Mouse (Mus musculus): Measurements from ENCODE around the gene Ap2s1. TPM values are rescaled to one million over a fixed set of nuclear protein-coding genes. Genes with fewer than 3 reads are reported as not detected.

The Ap2s1 gene
- polyA plus RNA-seq, 1 experiment from 2014 or later, result 256 TPM

DNA sequence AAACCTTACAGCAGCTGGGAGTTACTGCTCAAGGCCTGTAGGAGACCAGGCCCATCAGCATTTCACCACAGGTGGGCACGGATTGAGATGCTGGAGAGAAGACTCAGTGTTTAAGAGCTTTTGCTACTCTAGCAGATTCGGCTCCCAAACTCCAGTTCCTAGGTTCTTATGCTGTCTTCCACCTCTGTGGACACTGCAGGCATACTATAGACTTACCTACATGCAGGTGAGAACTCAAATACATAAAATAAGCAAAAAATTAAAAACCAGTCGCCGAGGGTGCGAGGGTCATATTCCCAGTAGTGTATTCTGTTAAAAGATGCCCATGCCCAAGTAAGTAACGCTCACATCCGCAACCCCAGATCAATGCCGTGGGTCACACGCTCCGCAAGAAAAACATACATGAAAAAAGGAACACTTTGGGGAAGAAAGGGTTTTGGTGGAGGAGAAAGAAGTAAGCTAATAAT, 571 bp upstream of the Ap2s1 start:
- WGBS (ENCODE audit: insufficient replicate concordance), result 42% methylated on average over 10 of the region's 10 CpGs
- H3K27me3 ChIP-seq (ENCODE audit: control insufficient read depth, insufficient read depth, low read length), result no peaks in the 10 kb centered on the region
- H3K27ac ChIP-seq (ENCODE audit: low read depth, low read length), result no peak overlapping the region
- H3K4me3 ChIP-seq (ENCODE audit: low read depth, low read length), result peak overlapping the region; percentile 69
- peak overlapping the region; percentile 34; the same call in 1 of the 2 replicates for H3K9ac ChIP-seq (ENCODE audit: low read depth, low read length)
- H3K36me3 ChIP-seq (ENCODE audit: control insufficient read depth, insufficient read depth, low read length), result no peaks in the 10 kb centered on the region
- peak overlapping the region; percentile 88 for H3K4me2 ChIP-seq
- peaks cover 8% of the 10 kb centered on the region for H3K4me1 ChIP-seq (ENCODE audit: control insufficient read depth, insufficient read depth, low read length)
- ATAC-seq (replicated peaks; ENCODE audit: insufficient number of reproducible peaks, low FRiP score, low TSS enrichment), result peak; percentile 10; the same call in 1 of the 2 replicates
- no peaks in the 10 kb centered on the region for H3K9me3 ChIP-seq (replicated peaks; ENCODE audit: control insufficient read depth, low read length)

DNA sequence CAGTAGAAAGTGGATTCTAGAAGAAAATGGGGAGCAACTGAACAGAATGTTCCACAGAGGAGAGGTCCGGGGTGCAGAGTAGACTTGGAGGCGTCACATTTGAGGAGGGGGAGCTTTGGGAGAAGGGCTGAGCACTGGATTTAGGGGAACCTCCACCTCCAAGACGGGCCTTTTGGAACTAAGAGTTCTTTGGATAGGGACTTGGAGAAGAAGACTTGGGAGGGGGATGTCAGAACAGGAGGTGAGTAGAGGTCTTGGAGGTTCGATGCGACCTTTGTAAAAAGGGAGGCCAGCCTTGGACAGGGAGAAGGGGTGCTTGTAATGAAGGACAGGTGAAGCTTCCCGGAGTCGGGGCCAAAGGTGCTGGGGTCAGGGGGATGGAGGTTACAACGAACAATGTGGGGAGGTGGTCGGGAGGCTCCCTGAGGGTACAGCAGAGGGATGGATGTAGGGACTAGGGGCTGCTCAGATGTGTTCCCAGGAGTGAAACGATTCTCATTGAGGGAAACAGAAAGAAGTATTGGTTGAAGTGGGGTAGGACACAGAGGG, 920 bp downstream of the Ap2s1 start:
- Histone ChIP-seq H3K27ac (ENCODE audit: low read depth, low read length) (no peak overlapping the region), H3K9ac (ENCODE audit: low read depth, low read length) (peak overlapping the region; percentile 74), H3K4me3 (ENCODE audit: low read depth, low read length) (peak overlapping the region; percentile 69), H3K4me1 (ENCODE audit: control insufficient read depth, insufficient read depth, low read length) (peaks cover 10% of the 10 kb centered on the region), H3K36me3 (ENCODE audit: control insufficient read depth, insufficient read depth, low read length) (no peaks in the 10 kb centered on the region), H3K9me3 (replicated peaks; ENCODE audit: control insufficient read depth, low read length) (no peaks in the 10 kb centered on the region), H3K27me3 (ENCODE audit: control insufficient read depth, insufficient read depth, low read length) (no peaks in the 10 kb centered on the region), H3K4me2 (peak overlapping the region; percentile 88)
- ATAC-seq (replicated peaks; ENCODE audit: insufficient number of reproducible peaks, low FRiP score, low TSS enrichment), result no peak
- 56% methylated on average over 10 of the region's 10 CpGs for WGBS (ENCODE audit: insufficient replicate concordance)

DNA sequence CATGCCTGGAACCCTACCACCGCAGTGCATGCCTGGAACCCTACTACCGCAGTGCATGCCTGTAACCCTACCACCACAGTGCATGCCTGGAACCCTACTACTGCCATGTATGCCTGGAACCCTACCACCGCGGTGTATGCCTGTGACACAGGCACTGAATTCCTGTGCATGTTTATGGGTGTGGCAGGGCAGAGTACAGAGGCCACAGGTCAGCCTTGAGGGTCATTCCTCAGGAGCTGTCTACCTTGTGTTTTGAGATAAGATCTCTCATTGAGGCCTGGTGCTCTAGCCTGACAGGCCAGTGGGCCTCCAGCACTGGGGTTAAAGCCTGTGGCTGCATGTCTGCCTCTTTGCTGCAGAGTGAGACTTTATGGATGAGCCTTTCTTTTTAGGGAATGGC, 7.2 kb downstream of the Ap2s1 start:
- WGBS (ENCODE audit: insufficient replicate concordance), result 90% methylated on average over 4 of the region's 4 CpGs
- Histone ChIP-seq H3K27me3 (ENCODE audit: control insufficient read depth, insufficient read depth, low read length) (no peaks in the 10 kb centered on the region), H3K9ac (ENCODE audit: low read depth, low read length) (no peak overlapping the region), H3K4me1 (ENCODE audit: control insufficient read depth, insufficient read depth, low read length) (peaks cover 5% of the 10 kb centered on the region; the same call in 1 of the 2 replicates), H3K4me2 (no peak overlapping the region), H3K36me3 (ENCODE audit: control insufficient read depth, insufficient read depth, low read length) (peaks cover 17% of the 10 kb centered on the region), H3K9me3 (replicated peaks; ENCODE audit: control insufficient read depth, low read length) (no peaks in the 10 kb centered on the region), H3K4me3 (ENCODE audit: low read depth, low read length) (no peak overlapping the region), H3K27ac (ENCODE audit: low read depth, low read length) (no peak overlapping the region)
- no peak for ATAC-seq (replicated peaks; ENCODE audit: insufficient number of reproducible peaks, low FRiP score, low TSS enrichment)

DNA sequence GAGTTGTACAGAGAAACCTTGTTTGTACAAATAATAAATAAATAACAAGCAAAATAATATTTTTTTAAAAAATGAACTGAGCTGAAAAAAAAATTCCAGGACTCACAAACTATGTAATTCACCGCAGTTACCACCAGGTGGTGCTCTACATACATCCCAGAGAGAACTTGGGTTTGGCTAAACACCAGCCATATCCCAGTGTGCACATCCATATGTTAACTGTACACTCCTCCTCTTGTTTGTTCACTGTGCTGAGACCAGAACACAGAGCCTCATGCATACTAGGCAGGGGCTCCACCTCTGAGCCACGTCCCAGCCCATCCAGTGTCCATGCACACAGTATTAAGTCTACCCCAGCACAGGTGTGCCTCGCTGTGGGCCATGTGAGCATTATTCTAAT, 7.9 kb downstream of the Ap2s1 start:
- no peak for ATAC-seq (replicated peaks; ENCODE audit: insufficient number of reproducible peaks, low FRiP score, low TSS enrichment)
- H3K4me2 ChIP-seq, result no peak overlapping the region
- peaks cover 5% of the 10 kb centered on the region; the same call in 1 of the 2 replicates for H3K4me1 ChIP-seq (ENCODE audit: control insufficient read depth, insufficient read depth, low read length)
- H3K36me3 ChIP-seq (ENCODE audit: control insufficient read depth, insufficient read depth, low read length), result peaks cover 17% of the 10 kb centered on the region
- WGBS (ENCODE audit: insufficient replicate concordance), result 55% methylated on average over 3 of the region's 3 CpGs
- H3K27me3 ChIP-seq (ENCODE audit: control insufficient read depth, insufficient read depth, low read length), result no peaks in the 10 kb centered on the region
- no peak overlapping the region for H3K27ac ChIP-seq (ENCODE audit: low read depth, low read length)
- H3K4me3 ChIP-seq (ENCODE audit: low read depth, low read length), result no peak overlapping the region
- no peaks in the 10 kb centered on the region for H3K9me3 ChIP-seq (replicated peaks; ENCODE audit: control insufficient read depth, low read length)
- H3K9ac ChIP-seq (ENCODE audit: low read depth, low read length), result no peak overlapping the region

DNA sequence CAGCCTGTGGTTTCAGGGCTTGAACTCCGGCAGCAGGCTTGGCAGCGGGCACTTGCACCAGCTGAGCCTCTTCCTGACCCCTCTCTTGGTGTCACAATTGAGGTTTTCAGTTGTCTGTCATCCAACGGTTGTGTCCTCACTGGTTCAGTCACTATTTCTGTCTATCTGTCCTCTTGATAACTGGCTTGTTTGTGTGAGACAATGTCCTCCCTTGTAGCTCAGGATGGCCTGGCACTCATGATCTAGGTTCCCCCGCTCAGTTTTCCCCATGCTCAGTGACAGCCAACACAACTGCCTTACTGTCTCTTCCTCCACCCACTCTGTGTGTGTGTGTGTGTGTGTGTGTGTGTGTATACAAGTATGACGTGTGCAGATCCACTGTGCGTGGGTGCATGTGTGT, 9.4 kb downstream of the Ap2s1 start:
- ATAC-seq (replicated peaks; ENCODE audit: insufficient number of reproducible peaks, low FRiP score, low TSS enrichment), result no peak
- no peaks in the 10 kb centered on the region for H3K27me3 ChIP-seq (ENCODE audit: control insufficient read depth, insufficient read depth, low read length)
- peaks cover 17% of the 10 kb centered on the region for H3K36me3 ChIP-seq (ENCODE audit: control insufficient read depth, insufficient read depth, low read length)
- H3K4me1 ChIP-seq (ENCODE audit: control insufficient read depth, insufficient read depth, low read length), result peaks cover 5% of the 10 kb centered on the region; the same call in 1 of the 2 replicates
- H3K27ac ChIP-seq (ENCODE audit: low read depth, low read length), result no peak overlapping the region
- no peaks in the 10 kb centered on the region for H3K9me3 ChIP-seq (replicated peaks; ENCODE audit: control insufficient read depth, low read length)
- no peak overlapping the region for H3K4me3 ChIP-seq (ENCODE audit: low read depth, low read length)
- 0 out of 2 replicates have a peak overlapping the region, but pooled peaks have one; percentile 28 for H3K9ac ChIP-seq (ENCODE audit: low read depth, low read length)
- no peak overlapping the region for H3K4me2 ChIP-seq
- WGBS (ENCODE audit: insufficient replicate concordance), result 82% methylated on average over 6 of the region's 6 CpGs

DNA sequence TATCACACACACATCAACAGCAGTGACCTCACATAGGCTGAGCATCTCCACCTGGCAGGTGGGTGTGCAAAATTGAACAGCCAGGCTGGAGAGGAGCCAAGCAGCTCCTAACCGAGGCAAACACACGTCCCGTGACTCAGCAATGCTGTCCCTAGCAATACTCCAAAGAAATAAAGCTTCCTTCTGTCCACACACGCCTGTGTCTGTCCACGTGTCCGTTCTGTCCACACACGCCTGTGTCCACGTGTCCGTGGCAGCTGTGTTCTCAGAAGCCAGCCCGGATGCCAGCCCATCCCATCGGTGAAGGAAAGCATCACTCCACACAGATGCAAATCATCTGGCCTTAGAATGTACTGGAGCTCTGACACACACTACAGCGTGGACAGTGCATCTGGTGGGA, 13.8 kb downstream of the Ap2s1 start:
- peaks cover 3% of the 10 kb centered on the region; the same call in 1 of the 2 replicates for H3K4me1 ChIP-seq (ENCODE audit: control insufficient read depth, insufficient read depth, low read length)
- H3K4me3 ChIP-seq (ENCODE audit: low read depth, low read length), result no peak overlapping the region
- no peak for ATAC-seq (replicated peaks; ENCODE audit: insufficient number of reproducible peaks, low FRiP score, low TSS enrichment)
- no peak overlapping the region for H3K27ac ChIP-seq (ENCODE audit: low read depth, low read length)
- no peaks in the 10 kb centered on the region for H3K27me3 ChIP-seq (ENCODE audit: control insufficient read depth, insufficient read depth, low read length)
- H3K36me3 ChIP-seq (ENCODE audit: control insufficient read depth, insufficient read depth, low read length), result peaks cover 17% of the 10 kb centered on the region
- WGBS (ENCODE audit: insufficient replicate concordance), result 85% methylated on average over 12 of the region's 12 CpGs
- no peak overlapping the region for H3K4me2 ChIP-seq
- H3K9me3 ChIP-seq (replicated peaks; ENCODE audit: control insufficient read depth, low read length), result no peaks in the 10 kb centered on the region
- no peak overlapping the region for H3K9ac ChIP-seq (ENCODE audit: low read depth, low read length)

DNA sequence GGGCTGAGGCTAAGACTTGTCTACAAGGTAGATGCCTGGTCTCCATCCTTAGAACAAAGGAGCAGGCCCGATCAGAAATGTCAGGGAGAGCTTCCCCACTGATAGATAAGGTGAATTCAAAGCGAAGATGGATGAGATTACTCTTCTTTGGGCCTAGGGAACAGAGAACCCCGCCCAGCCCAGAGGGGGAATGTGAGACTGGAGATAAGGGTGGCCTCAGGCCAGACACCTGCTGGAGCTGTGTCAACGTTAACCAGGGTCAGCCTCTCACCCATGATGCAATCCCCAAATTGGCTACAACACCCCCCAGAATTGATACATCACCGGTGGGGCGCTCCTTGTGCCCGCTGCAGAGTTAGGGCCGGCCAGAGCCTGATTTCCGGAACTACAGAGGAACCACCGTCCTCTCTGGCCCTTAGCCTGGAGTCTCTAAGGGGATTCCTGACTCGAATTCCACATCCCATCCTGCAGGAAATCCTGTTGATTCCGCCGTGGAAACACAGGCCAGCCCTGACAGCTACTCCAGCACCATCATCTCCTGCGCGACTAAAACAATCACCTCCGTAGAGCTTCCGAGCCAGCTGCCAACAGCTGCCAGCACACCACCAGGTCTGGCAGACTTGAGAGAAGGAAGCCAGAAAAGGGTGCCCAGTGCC, 17.3 kb downstream of the Ap2s1 start:
- WGBS (ENCODE audit: insufficient replicate concordance), result 33% methylated on average over 17 of the region's 17 CpGs
- 0 out of 2 replicates have a peak, but pooled peaks have one; percentile 32 for ATAC-seq (replicated peaks; ENCODE audit: insufficient number of reproducible peaks, low FRiP score, low TSS enrichment)
- H3K27me3 ChIP-seq (ENCODE audit: control insufficient read depth, insufficient read depth, low read length), result no peaks in the 10 kb centered on the region
- H3K9ac ChIP-seq (ENCODE audit: low read depth, low read length), result 0 out of 2 replicates have a peak overlapping the region, but pooled peaks have one; percentile 28
- peaks cover 7% of the 10 kb centered on the region; the same call in 1 of the 2 replicates for H3K4me1 ChIP-seq (ENCODE audit: control insufficient read depth, insufficient read depth, low read length)
- H3K27ac ChIP-seq (ENCODE audit: low read depth, low read length), result peak overlapping the region; percentile 17; the same call in 1 of the 2 replicates
- H3K4me3 ChIP-seq (ENCODE audit: low read depth, low read length), result no peak overlapping the region
- no peaks in the 10 kb centered on the region for H3K36me3 ChIP-seq (ENCODE audit: control insufficient read depth, insufficient read depth, low read length)
- no peaks in the 10 kb centered on the region for H3K9me3 ChIP-seq (replicated peaks; ENCODE audit: control insufficient read depth, low read length)
- H3K4me2 ChIP-seq, result peak overlapping the region; percentile 24

DNA sequence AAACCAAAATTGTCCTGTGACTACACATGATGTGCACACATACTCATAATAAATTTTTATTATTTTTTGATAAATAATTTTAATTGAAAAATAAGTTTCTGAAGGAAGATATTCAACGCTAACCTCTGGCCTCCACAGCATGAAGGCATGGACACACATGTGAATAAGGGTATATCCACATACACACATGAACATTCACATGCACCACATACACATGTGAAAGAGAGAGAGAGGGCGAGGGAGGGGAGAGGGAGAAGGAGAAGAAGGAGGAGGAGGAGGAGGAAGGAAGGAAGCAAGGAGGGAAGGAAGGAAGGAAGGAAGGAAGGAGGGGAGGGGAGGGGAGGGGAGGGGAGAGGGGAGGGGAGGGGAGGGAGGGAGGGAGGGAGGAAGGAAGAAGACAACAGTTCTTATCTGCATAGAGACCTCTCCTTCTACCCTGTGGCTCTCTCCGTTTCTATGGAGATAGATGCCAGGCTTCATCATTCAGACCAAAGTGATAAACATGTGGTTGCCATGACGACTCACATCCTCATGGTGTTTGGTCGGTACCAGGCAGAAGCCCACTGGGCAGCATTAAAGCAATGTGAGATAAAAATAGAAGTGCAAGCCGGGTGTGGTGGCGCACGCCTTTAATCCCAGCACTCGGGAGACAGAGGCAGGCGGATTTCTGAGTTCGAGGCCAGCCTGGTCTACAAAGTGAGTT, 20.8 kb downstream of the Ap2s1 start:
- Histone ChIP-seq H3K4me2 (no peak overlapping the region), H3K9ac (ENCODE audit: low read depth, low read length) (no peak overlapping the region), H3K36me3 (ENCODE audit: control insufficient read depth, insufficient read depth, low read length) (no peaks in the 10 kb centered on the region), H3K4me3 (ENCODE audit: low read depth, low read length) (no peak overlapping the region), H3K9me3 (replicated peaks; ENCODE audit: control insufficient read depth, low read length) (no peaks in the 10 kb centered on the region), H3K27me3 (ENCODE audit: control insufficient read depth, insufficient read depth, low read length) (no peaks in the 10 kb centered on the region), H3K4me1 (ENCODE audit: control insufficient read depth, insufficient read depth, low read length) (peaks cover 10% of the 10 kb centered on the region; the same call in 1 of the 2 replicates), H3K27ac (ENCODE audit: low read depth, low read length) (no peak overlapping the region)
- ATAC-seq (replicated peaks; ENCODE audit: insufficient number of reproducible peaks, low FRiP score, low TSS enrichment), result no peak
- 67% methylated on average over 10 of the region's 11 CpGs for WGBS (ENCODE audit: insufficient replicate concordance)
